Mouse (Mus musculus): ENCODE measurements around the gene Brms1. TPM values are rescaled to one million over a fixed set of nuclear protein-coding genes. Genes with fewer than 3 reads are reported as not detected.

Brms1 gene
- polyA plus RNA-seq, 1 experiment from 2014 or later: 36.7 TPM

Other genes starting within 250 kb of the Brms1 start
- gene Rbm4, start 247.5 kb upstream of the Brms1 start, polyA plus RNA-seq (2015; fragmentation: Nextera tagmentation; extraction: Ambion mirVana): 81.7 and 87.7 TPM in 2 replicates
- 48.8 and 51.8 TPM in 2 replicates for gene Gm21992, start 229.7 kb upstream of the Brms1 start, polyA plus RNA-seq (2015; fragmentation: Nextera tagmentation; extraction: Ambion mirVana)
- gene Rbm14, start 229.7 kb upstream of the Brms1 start, polyA plus RNA-seq (2015; fragmentation: Nextera tagmentation; extraction: Ambion mirVana): 83.5 and 89.7 TPM in 2 replicates
- gene Ccs, start 202.0 kb upstream of the Brms1 start, polyA plus RNA-seq (2015; fragmentation: Nextera tagmentation; extraction: Ambion mirVana): 64.4 and 66.2 TPM in 2 replicates
- gene Ccdc87, start 202.0 kb upstream of the Brms1 start, polyA plus RNA-seq (2015; fragmentation: Nextera tagmentation; extraction: Ambion mirVana): not detected in 2 replicates
- 41.5 and 43.7 TPM in 2 replicates for gene Ctsf, start 186.2 kb upstream of the Brms1 start, polyA plus RNA-seq (2015; fragmentation: Nextera tagmentation; extraction: Ambion mirVana)
- 14.0 and 15.0 TPM in 2 replicates for gene Actn3, start 163.4 kb upstream of the Brms1 start, polyA plus RNA-seq (2015; fragmentation: Nextera tagmentation; extraction: Ambion mirVana)
- 10.5 and 10.7 TPM in 2 replicates for gene Zdhhc24, start 162.7 kb upstream of the Brms1 start, polyA plus RNA-seq (2015; fragmentation: Nextera tagmentation; extraction: Ambion mirVana)
- gene Bbs1, start 134.7 kb upstream of the Brms1 start, polyA plus RNA-seq (2015; fragmentation: Nextera tagmentation; extraction: Ambion mirVana): 3.5 and 5.1 TPM in 2 replicates
- gene Dpp3, start 113.1 kb upstream of the Brms1 start, polyA plus RNA-seq (2015; fragmentation: Nextera tagmentation; extraction: Ambion mirVana): 124 and 129 TPM in 2 replicates
- 3.3 and 3.4 TPM in 2 replicates for gene Peli3, start 98.2 kb upstream of the Brms1 start, polyA plus RNA-seq (2015; fragmentation: Nextera tagmentation; extraction: Ambion mirVana)
- gene Mrpl11, start 79.2 kb upstream of the Brms1 start, polyA plus RNA-seq (2015; fragmentation: Nextera tagmentation; extraction: Ambion mirVana): 111 and 116 TPM in 2 replicates
- not detected in 2 replicates for gene Npas4, start 51.0 kb upstream of the Brms1 start, polyA plus RNA-seq (2015; fragmentation: Nextera tagmentation; extraction: Ambion mirVana)
- gene Slc29a2, start 17.5 kb upstream of the Brms1 start, polyA plus RNA-seq (2015; fragmentation: Nextera tagmentation; extraction: Ambion mirVana): 5.7 and 6.0 TPM in 2 replicates
- gene B4gat1, start 2.5 kb upstream of the Brms1 start, polyA plus RNA-seq (2015; fragmentation: Nextera tagmentation; extraction: Ambion mirVana): 47.9 and 52.1 TPM in 2 replicates
- 3.7 and 4.4 TPM in 2 replicates for gene AC124502.3, start 2.5 kb upstream of the Brms1 start, polyA plus RNA-seq (2015; fragmentation: Nextera tagmentation; extraction: Ambion mirVana)
- gene Rin1, start 9.1 kb downstream of the Brms1 start, polyA plus RNA-seq (2015; fragmentation: Nextera tagmentation; extraction: Ambion mirVana): 1.4 and 1.7 TPM in 2 replicates
- 58.8 and 64.8 TPM in 2 replicates for gene Cd248, start 26.7 kb downstream of the Brms1 start, polyA plus RNA-seq (2015; fragmentation: Nextera tagmentation; extraction: Ambion mirVana)
- 2.7 TPM in 2 replicates for gene Tmem151a, start 44.2 kb downstream of the Brms1 start, polyA plus RNA-seq (2015; fragmentation: Nextera tagmentation; extraction: Ambion mirVana)
- gene Yif1a, start 47.2 kb downstream of the Brms1 start, polyA plus RNA-seq (2015; fragmentation: Nextera tagmentation; extraction: Ambion mirVana): 88.5 and 94.5 TPM in 2 replicates
- 34.5 and 35.2 TPM in 2 replicates for gene Cnih2, start 57.2 kb downstream of the Brms1 start, polyA plus RNA-seq (2015; fragmentation: Nextera tagmentation; extraction: Ambion mirVana)
- gene Rab1b, start 65.7 kb downstream of the Brms1 start, polyA plus RNA-seq (2015; fragmentation: Nextera tagmentation; extraction: Ambion mirVana): 248 and 251 TPM in 2 replicates
- gene Klc2, start 77.2 kb downstream of the Brms1 start, polyA plus RNA-seq (2015; fragmentation: Nextera tagmentation; extraction: Ambion mirVana): 23.6 and 29.0 TPM in 2 replicates
- gene Pacs1, start 231.8 kb downstream of the Brms1 start, polyA plus RNA-seq (2015; fragmentation: Nextera tagmentation; extraction: Ambion mirVana): 26.7 and 28.9 TPM in 2 replicates